Mouse (Mus musculus): Measurements from ENCODE around the gene Ctps2.

Ctps2 gene

GRCm38 (mm10) chrX:162976194-162976593, 75.2 kb downstream of the Ctps2 start:
- DNase-seq (ENCODE audit: low read depth, low spot score): no peak

GRCm38 (mm10) chrX:162986876-162987495, 85.9 kb downstream of the Ctps2 start:
- no peak for DNase-seq (ENCODE audit: low read depth, low spot score)

GRCm38 (mm10) chrX:162991396-162991795, 90.4 kb downstream of the Ctps2 start:
- DNase-seq (ENCODE audit: low read depth, low spot score): no peak

GRCm38 (mm10) chrX:162992121-162992520, 91.1 kb downstream of the Ctps2 start:
- peak; percentile 7 for DNase-seq (ENCODE audit: low read depth, low spot score)

- no peak for DNase-seq (ENCODE audit: low read depth, low spot score)
These were observed 126.8 kb downstream of the Ctps2 start for GRCm38 (mm10) chrX:163027864-163028263.

GRCm38 (mm10) chrX:163038767-163039166, 137.7 kb downstream of the Ctps2 start:
- DNase-seq (ENCODE audit: low read depth, low spot score): no peak

GRCm38 (mm10) chrX:163042771-163043170, 141.7 kb downstream of the Ctps2 start:
- no peak for DNase-seq (ENCODE audit: low read depth, low spot score)

GRCm38 (mm10) chrX:163063936-163064335, 162.9 kb downstream of the Ctps2 start:
- peak; percentile 1 for DNase-seq (ENCODE audit: low read depth, low spot score)

Measured in brain, adult 2 months (tissue).